18 mouse cellular contexts compared by ENCODE assay signal in genomic region chr17:84535226-84535625, GRCm38 (mm10). TPM values are rescaled to one million over a fixed set of nuclear protein-coding genes. Genes with fewer than 3 reads are reported as not detected.
DNase-seq lines count a peak whose midpoint lies in the region; ATAC-seq and TF ChIP-seq lines count a peak whose summit lies in the region.
"Had no signal": no experiment of that assay in that cellular context is flagged by ENCODE, and none has a peak within 500 bp of the region (broad histone marks: within the 10 kb centered on the region; RNA-seq: fewer than 3 reads in every experiment).

No protein-coding gene starts in this region.

- no peaks in the 10 kb centered on the region for H3K27me3 ChIP-seq in heart, adult 2 months (ENCODE audit: control insufficient read depth, insufficient read depth, low read length)
- H3K27me3 ChIP-seq in heart, embryonic 12.5 days (replicated peaks) = no peaks in the 10 kb centered on the region
- no peaks in the 10 kb centered on the region for H3K27me3 ChIP-seq in lung, postnatal 0 days (replicated peaks; ENCODE audit: insufficient read depth, low read length)
- no peaks in the 10 kb centered on the region for H3K27me3 ChIP-seq in thymus, adult 2 months (ENCODE audit: control insufficient read depth, insufficient read depth, low read length)
- H3K27me3 ChIP-seq: CH12.LX; embryonic facial prominence, embryonic 13.5 days; hindbrain, embryonic 12.5 days; midbrain, embryonic 13.5 days had no signal

- H3K36me3 ChIP-seq in heart, adult 2 months (ENCODE audit: control insufficient read depth, insufficient read depth, low read length) = peaks cover 2% of the 10 kb centered on the region; the same call in 1 of the 2 replicates
- H3K36me3 ChIP-seq in heart, embryonic 12.5 days = no peaks in the 10 kb centered on the region
- no peaks in the 10 kb centered on the region for H3K36me3 ChIP-seq in lung, postnatal 0 days (ENCODE audit: insufficient read depth, low read length)
- H3K36me3 ChIP-seq in thymus, adult 2 months (ENCODE audit: control insufficient read depth, insufficient read depth, low read length) = no peaks in the 10 kb centered on the region
- H3K36me3 ChIP-seq: hindbrain, embryonic 12.5 days; midbrain, embryonic 13.5 days had no signal

- H3K9ac ChIP-seq in heart, adult 2 months (ENCODE audit: low read depth, low read length) = no peak overlapping the region
- no peak overlapping the region for H3K9ac ChIP-seq in heart, embryonic 12.5 days
- no peak overlapping the region for H3K9ac ChIP-seq in lung, postnatal 0 days (replicated peaks; ENCODE audit: low read depth)
- H3K9ac ChIP-seq: embryonic facial prominence, embryonic 13.5 days; hindbrain, embryonic 12.5 days; liver, embryonic 14.5 days; midbrain, embryonic 13.5 days had no signal

- no peak for TF ChIP-seq POLR2A in heart, adult 2 months (IDR thresholded peaks at IDR 0.05; ENCODE audit: insufficient read depth, low read depth, low read length)
- TF ChIP-seq POLR2A in thymus, adult 2 months (IDR thresholded peaks at IDR 0.05; ENCODE audit: control insufficient read depth, extremely low read depth, insufficient read depth, low read length, poor library complexity) = no peak

- intact Hi-C loops in heart, adult 2 months (cut with DNase I) = loop anchor here (5.0 kb wide), 1 partner anchor 42 kb away; no protein-coding TSS in a partner anchor
- intact Hi-C loops in gastrocnemius, postnatal 14 days (cut with DNase I; ENCODE audit: low total_unique reads) = no loop called here

- DNase-seq in heart, adult 2 months = peak; percentile 33 to 53
- peak; percentile 37 for DNase-seq in lung, postnatal 36 days
- DNase-seq in lung, postnatal 0 days (ENCODE audit: low spot score) = no peak
- peak; percentile 46 for DNase-seq in gastrocnemius, postnatal 14 days
- DNase-seq in skeletal muscle tissue, adult 2 months (ENCODE audit: low read depth, low spot score) = peak; percentile 60
- DNase-seq in thymus, adult 2 months = no peak
- DNase-seq: cerebellum, adult 11 months; layer of hippocampus, adult 9-11 months; lung, postnatal 4 days; right cerebral cortex, postnatal 25 days had no signal

- H3K27ac ChIP-seq in heart, adult 2 months = peak overlapping the region; percentile 23; the same call in 1 of the 2 replicates
- H3K27ac ChIP-seq in heart, embryonic 12.5 days (ENCODE audit: poor library complexity, severe bottlenecking) = no peak overlapping the region
- H3K27ac ChIP-seq in lung, postnatal 0 days (ENCODE audit: low read length) = no peak overlapping the region
- no peak overlapping the region for H3K27ac ChIP-seq in thymus, adult 2 months (ENCODE audit: control insufficient read depth, insufficient read depth, low read length)
- H3K27ac ChIP-seq: embryonic facial prominence, embryonic 13.5 days; hindbrain, embryonic 12.5 days; liver, embryonic 14.5 days; midbrain, embryonic 13.5 days had no signal

- no peak for ATAC-seq in heart, embryonic 12.5 days (ENCODE audit: insufficient number of reproducible peaks, low FRiP score)
- no peak for ATAC-seq in lung, postnatal 0 days
- ATAC-seq: forebrain, embryonic 14.5 days; intestine, embryonic 16.5 days; midbrain, embryonic 13.5 days had no signal

- H3K4me1 ChIP-seq in heart, adult 2 months (ENCODE audit: control insufficient read depth, insufficient read depth, low read length) = peaks cover 4% of the 10 kb centered on the region
- H3K4me1 ChIP-seq in heart, embryonic 12.5 days (replicated peaks) = peaks cover 9% of the 10 kb centered on the region; the same call in 1 of the 2 replicates
- H3K4me1 ChIP-seq in lung, postnatal 0 days (ENCODE audit: insufficient read depth, low read depth, low read length) = peaks cover 8% of the 10 kb centered on the region; the same call in 1 of the 2 replicates
- no peaks in the 10 kb centered on the region for H3K4me1 ChIP-seq in thymus, adult 2 months (replicated peaks; ENCODE audit: control insufficient read depth, insufficient read depth, low read length)

- no peaks in the 10 kb centered on the region for H3K9me3 ChIP-seq in heart, embryonic 12.5 days (replicated peaks)
- no peaks in the 10 kb centered on the region for H3K9me3 ChIP-seq in lung, postnatal 0 days (ENCODE audit: low read length)
- H3K9me3 ChIP-seq: embryonic facial prominence, embryonic 13.5 days; hindbrain, embryonic 12.5 days had no signal

- TF ChIP-seq EP300 in heart, adult 2 months (IDR thresholded peaks at IDR 0.05; ENCODE audit: insufficient read depth, low read depth, low read length) = no peak
- TF ChIP-seq EP300 in lung, postnatal 0 days (IDR thresholded peaks at IDR 0.05) = no peak

- H3K4me3 ChIP-seq in heart, adult 2 months = no peak overlapping the region
- H3K4me3 ChIP-seq in heart, embryonic 12.5 days = no peak overlapping the region
- no peak overlapping the region for H3K4me3 ChIP-seq in lung, postnatal 0 days (ENCODE audit: low read depth, low read length)
- no peak overlapping the region for H3K4me3 ChIP-seq in thymus, adult 2 months (ENCODE audit: control insufficient read depth, insufficient read depth, low read length)
- H3K4me3 ChIP-seq: embryonic facial prominence, embryonic 13.5 days; hindbrain, embryonic 12.5 days; midbrain, embryonic 13.5 days had no signal

- WGBS in heart, adult 2 months = 48% methylated on average over 4 of the region's 4 CpGs
- 78% methylated on average over 4 of the region's 4 CpGs for WGBS in heart, embryonic 12.5 days
- WGBS in lung, postnatal 0 days = 74% methylated on average over 4 of the region's 4 CpGs
- whole genome bisulfite sequencing in thymus, adult 2 months = 91% methylated on average over 4 of the region's 4 CpGs

- no peak for TF ChIP-seq CTCF in heart, adult 2 months (IDR thresholded peaks at IDR 0.05)
- no peak for TF ChIP-seq CTCF in lung, postnatal 0 days (IDR thresholded peaks at IDR 0.05)
- TF ChIP-seq CTCF in thymus, adult 2 months (IDR thresholded peaks at IDR 0.05; ENCODE audit: borderline replicate concordance, control insufficient read depth, extremely low read depth, insufficient read depth, low read length, poor library complexity) = no peak

- no peak overlapping the region for H3K4me2 ChIP-seq in heart, embryonic 12.5 days
- H3K4me2 ChIP-seq in lung, postnatal 0 days (replicated peaks; ENCODE audit: low read depth, low read length) = no peak overlapping the region
- H3K4me2 ChIP-seq: embryonic facial prominence, embryonic 13.5 days; hindbrain, embryonic 12.5 days; midbrain, embryonic 13.5 days had no signal

- H3K79me2 ChIP-seq in heart, adult 2 months (replicated peaks; ENCODE audit: control insufficient read depth, insufficient read depth, low read length) = no peaks in the 10 kb centered on the region

RNA-seq across cellular contexts. Expression of gene Plekhh2, which starts 23.5 kb away (rescaled TPM):
- 1 to 10 TPM; 1.4 to 2.0 TPM for total RNA-seq in heart, adult 2 months (2021)
- 1.7 and 3.1 TPM in 2 replicates for polyA plus RNA-seq in heart, adult 2 months (2012; rRNA removed)
- polyA plus RNA-seq in heart, embryonic 12.5 days (2016; fragmentation: Nextera tagmentation; extraction: Ambion mirVana) = 3.3 and 3.6 TPM in 2 replicates
- polyA plus RNA-seq in lung, postnatal 0 days (2015; fragmentation: Nextera tagmentation; extraction: Ambion mirVana) = 5.1 and 5.5 TPM in 2 replicates
- 1 to 10 TPM; 3.6 to 3.8 TPM for total RNA-seq in gastrocnemius, postnatal 14 days (2021)
- polyA plus RNA-seq in thymus, adult 2 months (2012; rRNA removed) = 0.59 and 0.66 TPM in 2 replicates

Comparison
In these comparisons a context has a peak if more than half of its experiments do, and no peak if none do; other contexts are left out.
1. DNase-seq: peak in heart, adult 2 months (2 of 2), lung, postnatal 36 days (single experiment), gastrocnemius, postnatal 14 days (single experiment) and skeletal muscle tissue, adult 2 months (single experiment); none in lung, postnatal 0 days (single experiment) and thymus, adult 2 months (single experiment).